Mouse (Mus musculus) heart, adult 2 months (tissue): ENCODE results near the gene Hba-a2.

Experiments
- CTCF ChIP-seq: fragments of 200-600 bp; IDR thresholded peaks from 2 replicates; pipeline ENCODE4 v1.8.1; 2022; ENCODE audit warnings: antibody characterized with exemption, mild to moderate bottlenecking, moderate library complexity
- EP300 ChIP-seq: fragments of 200-500 bp; IDR thresholded peaks from 2 replicates; pipeline ENCODE4 v1.6.1; 2011; ENCODE audit warnings: low read depth, low read length, control low read depth; ENCODE audit not compliant: insufficient read depth
- POLR2A ChIP-seq: fragments of 200-500 bp; IDR thresholded peaks from 2 replicates; pipeline ENCODE4 v1.6.1; 2011; ENCODE audit warnings: mild to moderate bottlenecking, low read depth, low read length, control low read depth; ENCODE audit not compliant: insufficient read depth

- TF ChIP-seq CTCF: no peak
- TF ChIP-seq POLR2A: no peak
- no peak for TF ChIP-seq EP300
These were observed 2.2 kb downstream of the Hba-a2 start for GRCm38 (mm10) chr11:32298532-32298918.
